Mouse (Mus musculus): ENCODE data around the gene 4930507D05Rik. TPM values are rescaled to one million over a fixed set of nuclear protein-coding genes. Genes with fewer than 3 reads are reported as not detected.
"Not testable (repeated sequence)": the region's sequence is repeated elsewhere in the genome, so short reads cannot be mapped to it uniquely, and the experiment has no call there.

The 4930507D05Rik gene
- polyA plus RNA-seq, 1 experiment from 2014 or later = 0.87 TPM

GRCm38 (mm10) chr10:62488266-62488665 is 39.0 kb downstream of the 4930507D05Rik start:
- no peaks in the 10 kb centered on the region; the same call in 1 of the 2 replicates for H3K4me1 ChIP-seq (replicated peaks; ENCODE audit: control insufficient read depth, insufficient read depth, low read length)

GRCm38 (mm10) chr10:62491681-62492080 is 42.4 kb downstream of the 4930507D05Rik start:
- not testable (repeated sequence) for H3K9me3 ChIP-seq (ENCODE audit: control insufficient read depth, low read length); H3K27me3 ChIP-seq (ENCODE audit: control insufficient read depth, insufficient read depth, low read length); H3K27ac ChIP-seq (ENCODE audit: low read depth, low read length); H3K4me2 ChIP-seq (ENCODE audit: low read depth, low read length, severe bottlenecking); H3K9ac ChIP-seq (ENCODE audit: low read length); H3K4me1 ChIP-seq (replicated peaks; ENCODE audit: control insufficient read depth, insufficient read depth, low read length); H3K4me3 ChIP-seq (ENCODE audit: low read depth, low read length); H3K36me3 ChIP-seq (ENCODE audit: control insufficient read depth, insufficient read depth, low read length); DNase-seq (ENCODE audit: low spot score); ATAC-seq (replicated peaks; ENCODE audit: low FRiP score)
- 79% methylated on average over 3 of the region's 3 CpGs for WGBS

More at GRCm38 (mm10) chr10:62488266-62488665, 39.0 kb downstream of the 4930507D05Rik start:
- WGBS = 17% methylated on average over 1 of the region's 1 CpGs
- no peaks in the 10 kb centered on the region for H3K36me3 ChIP-seq (ENCODE audit: control insufficient read depth, insufficient read depth, low read length)
- no peak overlapping the region for H3K4me2 ChIP-seq (ENCODE audit: low read depth, low read length, severe bottlenecking)
- no peaks in the 10 kb centered on the region for H3K9me3 ChIP-seq (ENCODE audit: control insufficient read depth, low read length)
- H3K9ac ChIP-seq (ENCODE audit: low read length) = no peak overlapping the region
- ATAC-seq (replicated peaks; ENCODE audit: low FRiP score) (no peak), DNase-seq (ENCODE audit: low spot score) (no peak)
- H3K27ac ChIP-seq (ENCODE audit: low read depth, low read length) = no peak overlapping the region
- H3K27me3 ChIP-seq (ENCODE audit: control insufficient read depth, insufficient read depth, low read length) = no peaks in the 10 kb centered on the region
- H3K4me3 ChIP-seq (ENCODE audit: low read depth, low read length) = no peak overlapping the region

GRCm38 (mm10) chr10:62500088-62500915 is 51.0 kb downstream of the 4930507D05Rik start:
- Histone ChIP-seq H3K9me3 (ENCODE audit: control insufficient read depth, low read length) (no peaks in the 10 kb centered on the region), H3K4me3 (ENCODE audit: low read depth, low read length) (no peak overlapping the region), H3K27me3 (ENCODE audit: control insufficient read depth, insufficient read depth, low read length) (no peaks in the 10 kb centered on the region), H3K4me2 (ENCODE audit: low read depth, low read length, severe bottlenecking) (no peak overlapping the region), H3K36me3 (ENCODE audit: control insufficient read depth, insufficient read depth, low read length) (no peaks in the 10 kb centered on the region), H3K9ac (ENCODE audit: low read length) (no peak overlapping the region), H3K4me1 (replicated peaks; ENCODE audit: control insufficient read depth, insufficient read depth, low read length) (no peaks in the 10 kb centered on the region), H3K27ac (ENCODE audit: low read depth, low read length) (no peak overlapping the region)
- WGBS = 26% methylated on average over 15 of the region's 15 CpGs
- DNase-seq (ENCODE audit: low spot score) (peak; percentile 75), ATAC-seq (replicated peaks; ENCODE audit: low FRiP score) (peak; percentile 70; the same call in 1 of the 2 replicates)

Other genes with a start within 250 kb of the 4930507D05Rik start
- gene Tspan15, start 218.2 kb upstream of the 4930507D05Rik start, polyA plus RNA-seq (2014; fragmentation: Nextera tagmentation; extraction: Ambion mirVana) = 13.9 and 15.5 TPM in 2 replicates
- gene Tacr2, start 197.1 kb upstream of the 4930507D05Rik start, polyA plus RNA-seq (2014; fragmentation: Nextera tagmentation; extraction: Ambion mirVana) = not detected in 2 replicates
- gene Hk1, start 69.6 kb upstream of the 4930507D05Rik start, polyA plus RNA-seq (2014; fragmentation: Nextera tagmentation; extraction: Ambion mirVana) = 25.9 and 28.2 TPM in 2 replicates
- 0.25 TPM in 1 of 2 replicates, not detected in the other for gene Hkdc1, start 27.0 kb upstream of the 4930507D05Rik start, polyA plus RNA-seq (2014; fragmentation: Nextera tagmentation; extraction: Ambion mirVana)
- gene Supv3l1, start 249 bp downstream of the 4930507D05Rik start, polyA plus RNA-seq (2014; fragmentation: Nextera tagmentation; extraction: Ambion mirVana) = 31.2 and 33.5 TPM in 2 replicates
- 94.8 and 110 TPM in 2 replicates for gene Vps26a, start 37.3 kb downstream of the 4930507D05Rik start, polyA plus RNA-seq (2014; fragmentation: Nextera tagmentation; extraction: Ambion mirVana)
- 3.3 and 5.4 TPM in 2 replicates for gene Srgn, start 78.0 kb downstream of the 4930507D05Rik start, polyA plus RNA-seq (2014; fragmentation: Nextera tagmentation; extraction: Ambion mirVana)
- gene Kif1bp, start 129.0 kb downstream of the 4930507D05Rik start, polyA plus RNA-seq (2014; fragmentation: Nextera tagmentation; extraction: Ambion mirVana) = 50.5 and 57.9 TPM in 2 replicates
- gene Ddx21, start 152.8 kb downstream of the 4930507D05Rik start, polyA plus RNA-seq (2014; fragmentation: Nextera tagmentation; extraction: Ambion mirVana) = 41.1 and 41.2 TPM in 2 replicates
- 122 and 134 TPM in 2 replicates for gene Ddx50, start 201.7 kb downstream of the 4930507D05Rik start, polyA plus RNA-seq (2014; fragmentation: Nextera tagmentation; extraction: Ambion mirVana)